Mouse (Mus musculus): ENCODE results near the gene Bcdin3d. TPM values are rescaled to one million over a fixed set of nuclear protein-coding genes. Genes with fewer than 3 reads are reported as not detected.
"Not testable (repeated sequence)": the region's sequence is repeated elsewhere in the genome, so short reads cannot be mapped to it uniquely, and the experiment has no call there.

The Bcdin3d gene
- total RNA-seq, 2 experiments from 2014 or later = 3.2 to 4.0 TPM

GRCm38 (mm10) chr15:99446136-99446535 lies 28.4 kb downstream of the Bcdin3d start:
- intact Hi-C loops (cut with DNase I); DNase-seq (ENCODE audit: low spot score): not testable (repeated sequence)

GRCm38 (mm10) chr15:99445567-99445966 lies 29.0 kb downstream of the Bcdin3d start:
- DNase-seq (ENCODE audit: low spot score) = no peak
- intact Hi-C loops (cut with DNase I) = no loop called here

GRCm38 (mm10) chr15:99442358-99442757 lies 32.2 kb downstream of the Bcdin3d start:
- intact Hi-C loops (cut with DNase I) = no loop called here
- DNase-seq (ENCODE audit: low spot score) = no peak

- DNase-seq (ENCODE audit: low spot score) = no peak
- intact Hi-C loops (cut with DNase I) = no loop called here
These were observed 33.6 kb downstream of the Bcdin3d start for GRCm38 (mm10) chr15:99440816-99441457.

GRCm38 (mm10) chr15:99440112-99440815 lies 34.3 kb downstream of the Bcdin3d start:
- no peak for DNase-seq (ENCODE audit: low spot score)
- intact Hi-C loops (cut with DNase I) = no loop called here

- DNase-seq (ENCODE audit: low spot score) = no peak
- intact Hi-C loops (cut with DNase I) = loop anchor here (1.0 kb wide), 1 partner anchor 31 kb away; no protein-coding TSS in a partner anchor
These were observed 35.4 kb downstream of the Bcdin3d start for GRCm38 (mm10) chr15:99438966-99439698.

GRCm38 (mm10) chr15:99433913-99434312 lies 40.6 kb downstream of the Bcdin3d start:
- intact Hi-C loops (cut with DNase I) = no loop called here
- DNase-seq (ENCODE audit: low spot score) = no peak

GRCm38 (mm10) chr15:99433081-99433718 lies 41.3 kb downstream of the Bcdin3d start:
- intact Hi-C loops (cut with DNase I) = no loop called here
- no peak for DNase-seq (ENCODE audit: low spot score)

- DNase-seq (ENCODE audit: low spot score) = no peak
- intact Hi-C loops (cut with DNase I) = no loop called here
These were observed 42.6 kb downstream of the Bcdin3d start for GRCm38 (mm10) chr15:99431967-99432366.

- intact Hi-C loops (cut with DNase I) = no loop called here
- no peak for DNase-seq (ENCODE audit: low spot score)
These were observed 43.0 kb downstream of the Bcdin3d start for GRCm38 (mm10) chr15:99431504-99431903.

GRCm38 (mm10) chr15:99431063-99431462 lies 43.5 kb downstream of the Bcdin3d start:
- intact Hi-C loops (cut with DNase I) = no loop called here
- DNase-seq (ENCODE audit: low spot score) = no peak

GRCm38 (mm10) chr15:99430394-99430793 lies 44.1 kb downstream of the Bcdin3d start:
- intact Hi-C loops (cut with DNase I) = no loop called here
- no peak for DNase-seq (ENCODE audit: low spot score)

GRCm38 (mm10) chr15:99423884-99424283 lies 50.6 kb downstream of the Bcdin3d start:
- DNase-seq (ENCODE audit: low spot score) = no peak
- intact Hi-C loops (cut with DNase I) = no loop called here

- intact Hi-C loops (cut with DNase I) = no loop called here
- DNase-seq (ENCODE audit: low spot score) = no peak
These were observed 51.4 kb downstream of the Bcdin3d start for GRCm38 (mm10) chr15:99423131-99423530.

GRCm38 (mm10) chr15:99422551-99422950 lies 52.0 kb downstream of the Bcdin3d start:
- intact Hi-C loops (cut with DNase I) = no loop called here
- no peak for DNase-seq (ENCODE audit: low spot score)

GRCm38 (mm10) chr15:99421676-99422075 lies 52.9 kb downstream of the Bcdin3d start:
- no peak for DNase-seq (ENCODE audit: low spot score)
- intact Hi-C loops (cut with DNase I) = no loop called here

GRCm38 (mm10) chr15:99421152-99421551 lies 53.4 kb downstream of the Bcdin3d start:
- DNase-seq (ENCODE audit: low spot score) = no peak
- intact Hi-C loops (cut with DNase I) = no loop called here

- intact Hi-C loops (cut with DNase I) = no loop called here
- peak; percentile 80 for DNase-seq (ENCODE audit: low spot score)
These were observed 54.0 kb downstream of the Bcdin3d start for GRCm38 (mm10) chr15:99420521-99421014.

- no peak for DNase-seq (ENCODE audit: low spot score)
- intact Hi-C loops (cut with DNase I) = no loop called here
These were observed 54.4 kb downstream of the Bcdin3d start for GRCm38 (mm10) chr15:99420101-99420500.
